19 mouse cellular contexts compared by ENCODE assay signal in genomic region chr12:11226529-11227268, GRCm38 (mm10). TPM values are rescaled to one million over a fixed set of nuclear protein-coding genes. Genes with fewer than 3 reads are reported as not detected.
A peak's percentile ranks its signal among the peaks of the same experiment; 100 is the strongest.
DNase-seq lines count a peak whose midpoint lies in the region; ATAC-seq and TF ChIP-seq lines count a peak whose summit lies in the region.
"Had no signal": no experiment of that assay in that cellular context is flagged by ENCODE, and none has a peak within 500 bp of the region (broad histone marks: within the 10 kb centered on the region; RNA-seq: fewer than 3 reads in every experiment).

No protein-coding gene starts in this region.

- no peaks in the 10 kb centered on the region for H3K9me3 ChIP-seq in lung, postnatal 0 days (ENCODE audit: low read length)

- H3K4me2 ChIP-seq in lung, postnatal 0 days (replicated peaks; ENCODE audit: low read depth, low read length) = no peak overlapping the region

- peaks cover 5% of the 10 kb centered on the region; the same call in 1 of the 2 replicates for H3K4me1 ChIP-seq in lung, postnatal 0 days (ENCODE audit: insufficient read depth, low read depth, low read length)
- H3K4me1 ChIP-seq in lung, adult 2 months (ENCODE audit: control insufficient read depth, insufficient read depth, low read length) = no peaks in the 10 kb centered on the region; the same call in 1 of the 2 replicates

- H3K9ac ChIP-seq in lung, postnatal 0 days (replicated peaks; ENCODE audit: low read depth) = no peak overlapping the region
- H3K9ac ChIP-seq: liver, postnatal 0 days had no signal

- intact Hi-C loops in gastrocnemius, adult 2 months (cut with DNase I) = no loop called here

- H3K36me3 ChIP-seq in lung, postnatal 0 days (ENCODE audit: insufficient read depth, low read length) = no peaks in the 10 kb centered on the region

- DNase-seq in gastrocnemius, adult 2 months = no peak
- no peak for DNase-seq in gastrocnemius, adult 8-10 months (ENCODE audit: low spot score in 2 of 2)
- peak; percentile 66 for DNase-seq in lung, postnatal 0 days (ENCODE audit: low spot score)
- no peak for DNase-seq in lung, adult 2 months
- DNase-seq in kidney, postnatal 14 days = peak; percentile 43
- DNase-seq in ovary, postnatal 14 days (ENCODE audit: low spot score) = no peak
- DNase-seq in urinary bladder, postnatal 25 days (ENCODE audit: low spot score) = no peak
- DNase-seq in cerebellum, adult 11 months = no peak
- DNase-seq: cerebellum, adult 2 months; liver, postnatal 0 days; right cerebral cortex, postnatal 4 days had no signal

- peak; percentile 58 for ATAC-seq in lung, postnatal 0 days
- ATAC-seq: forebrain, embryonic 14.5 days; liver, postnatal 0 days; midbrain, embryonic 16.5 days; Patski had no signal

- H3K27ac ChIP-seq in gastrocnemius, adult 2 months = peak overlapping the region; percentile 50
- no peak overlapping the region for H3K27ac ChIP-seq in lung, postnatal 0 days (ENCODE audit: low read length)

- no peak for TF ChIP-seq CTCF in gastrocnemius, adult 2 months (IDR thresholded peaks at IDR 0.05)
- TF ChIP-seq CTCF in lung, postnatal 0 days (IDR thresholded peaks at IDR 0.05) = no peak
- no peak for TF ChIP-seq CTCF in lung, adult 2 months (IDR thresholded peaks at IDR 0.05; ENCODE audit: insufficient read depth, low read length)

- no peak overlapping the region for H3K4me3 ChIP-seq in gastrocnemius, adult 2 months
- H3K4me3 ChIP-seq in lung, postnatal 0 days (ENCODE audit: low read depth, low read length) = no peak overlapping the region
- H3K4me3 ChIP-seq in lung, adult 2 months (replicated peaks; ENCODE audit: extremely low read depth, low read depth, low read length) = no peak overlapping the region

- 54% methylated on average over 5 of the region's 5 CpGs for WGBS in lung, postnatal 0 days
- 48% methylated on average over 5 of the region's 5 CpGs for WGBS in lung, adult 2 months

- H3K27me3 ChIP-seq in lung, postnatal 0 days (replicated peaks; ENCODE audit: insufficient read depth, low read length) = no peaks in the 10 kb centered on the region

- TF ChIP-seq EP300 in lung, postnatal 0 days (IDR thresholded peaks at IDR 0.05) = 0 out of 2 replicates have a peak, but pooled peaks have one; percentile 51

- TF ChIP-seq POLR2A in lung, adult 2 months (IDR thresholded peaks at IDR 0.05; ENCODE audit: borderline replicate concordance, extremely low read depth, low read depth, low read length) = no peak

RNA-seq across cellular contexts. Expression of gene Msgn1, which starts 17.9 kb away (rescaled TPM):
- total RNA-seq in gastrocnemius, adult 2 months (2021) = not detected
- not detected for total RNA-seq in gastrocnemius, adult 8-10 months (2022)
- not detected in 2 replicates for polyA plus RNA-seq in lung, postnatal 0 days (2015; fragmentation: Nextera tagmentation; extraction: Ambion mirVana)
- polyA plus RNA-seq in lung, adult 2 months (2012; rRNA removed) = not detected in 2 replicates
- total RNA-seq: hematopoietic stem cell, adult 5-6 weeks; left cerebral cortex, postnatal 10 days had no signal
- polyA plus RNA-seq: cerebellum, adult 2 months; embryonic facial prominence, embryonic 11.5 days; forebrain, embryonic 14.5 days; large intestine, adult 2 months; liver, postnatal 0 days; midbrain, embryonic 16.5 days; Patski; testis, adult 2 months had no signal

RNA-seq across cellular contexts. Expression of gene Gen1, which starts 38.9 kb away (rescaled TPM):
- total RNA-seq in gastrocnemius, adult 2 months (2021) = 1 to 10 TPM; 2.2 to 3.2 TPM
- 1 to 10 TPM; 2.7 to 6.2 (median 3.6) TPM for total RNA-seq in gastrocnemius, adult 8-10 months (2022)
- 0.55 and 0.76 TPM in 2 replicates for polyA plus RNA-seq in lung, postnatal 0 days (2015; fragmentation: Nextera tagmentation; extraction: Ambion mirVana)
- 0.08 and 0.17 TPM in 2 replicates for polyA plus RNA-seq in lung, adult 2 months (2012; rRNA removed)

RNA-seq across cellular contexts. Expression of gene Smc6, which starts 39.0 kb away (rescaled TPM):
- total RNA-seq in gastrocnemius, adult 2 months (2021) = 10 to 100 TPM; 30.3 to 43.4 TPM
- 10 to 100 TPM; 29.0 to 37.2 (median 30.2) TPM for total RNA-seq in gastrocnemius, adult 8-10 months (2022)
- polyA plus RNA-seq in lung, postnatal 0 days (2015; fragmentation: Nextera tagmentation; extraction: Ambion mirVana) = 98.7 and 113 TPM in 2 replicates
- polyA plus RNA-seq in lung, adult 2 months (2012; rRNA removed) = 3.8 and 11.1 TPM in 2 replicates

Comparison
In these comparisons a context has a peak if more than half of its experiments do, and no peak if none do; other contexts are left out.
1. DNase-seq: peak in lung, postnatal 0 days (single experiment) and kidney, postnatal 14 days (single experiment); none in gastrocnemius, adult 2 months (single experiment), gastrocnemius, adult 8-10 months (0 of 2), lung, adult 2 months (single experiment), ovary, postnatal 14 days (single experiment), urinary bladder, postnatal 25 days (single experiment) and cerebellum, adult 11 months (single experiment).